12 mouse cellular contexts compared by ENCODE assay signal in the genomic region with DNA sequence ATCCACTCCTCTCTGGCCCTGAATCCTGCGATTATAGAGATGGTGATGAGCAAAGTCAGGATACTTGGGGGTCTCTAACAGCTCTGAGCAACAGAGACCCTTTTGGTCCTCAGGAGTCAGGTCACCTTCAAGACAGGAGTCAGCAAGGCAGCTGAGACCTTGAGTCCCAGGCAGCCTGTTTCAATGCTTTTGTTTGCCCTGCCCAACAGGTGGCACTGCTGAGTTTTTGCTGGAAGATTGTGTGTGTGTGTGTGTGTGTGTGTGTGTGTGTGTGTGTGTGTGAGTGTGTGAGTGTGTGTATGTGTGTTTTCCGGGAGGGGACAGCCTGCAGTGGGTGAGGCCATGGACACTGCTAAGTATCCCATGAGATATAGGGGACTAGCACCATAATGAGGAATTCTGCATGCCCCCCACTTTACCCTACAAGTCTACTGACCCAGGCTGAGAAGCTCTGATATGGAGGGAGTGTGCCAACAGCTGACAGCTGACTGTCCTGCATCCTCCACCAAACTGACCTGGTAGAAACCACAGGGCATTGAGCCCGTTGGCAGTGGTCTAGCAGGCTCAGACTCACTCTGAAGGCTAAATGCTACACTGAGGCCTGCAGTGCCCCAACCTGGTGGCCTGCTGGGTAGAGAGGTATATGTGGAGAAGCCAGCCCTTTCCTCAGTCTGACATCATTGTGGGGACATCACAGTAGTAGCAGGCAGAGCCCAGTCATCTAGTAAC. TPM values are rescaled to one million over a fixed set of nuclear protein-coding genes. Genes with fewer than 3 reads are reported as not detected.
A peak's percentile ranks its signal among the peaks of the same experiment; 100 is the strongest.
DNase-seq lines count a peak whose midpoint lies in the region; ATAC-seq lines count a peak whose summit lies in the region.
"Had no signal": no experiment of that assay in that cellular context is flagged by ENCODE, and none has a peak within 500 bp of the region (broad histone marks: within the 10 kb centered on the region; RNA-seq: fewer than 3 reads in every experiment).

No protein-coding gene starts in this region.

- H3K9ac ChIP-seq in heart, embryonic 12.5 days = no peak overlapping the region
- H3K9ac ChIP-seq: kidney, embryonic 15.5 days; neural tube, embryonic 13.5 days had no signal

- intact Hi-C loops in left cerebral cortex, postnatal 36 days (cut with DNase I) = no loop called here

- ATAC-seq in heart, embryonic 12.5 days (ENCODE audit: insufficient number of reproducible peaks, low FRiP score) = no peak
- ATAC-seq: activated CD4-positive, CD25-positive, alpha-beta regulatory T cell, adult 4 months had no signal

- peak overlapping the region; percentile 37; the same call in 1 of the 2 replicates for H3K27ac ChIP-seq in heart, embryonic 10.5 days
- no peak overlapping the region for H3K27ac ChIP-seq in heart, embryonic 12.5 days (ENCODE audit: poor library complexity, severe bottlenecking)
- H3K27ac ChIP-seq: kidney, embryonic 15.5 days; limb, embryonic 12.5 days; neural tube, embryonic 13.5 days had no signal

- no peaks in the 10 kb centered on the region for H3K9me3 ChIP-seq in heart, embryonic 10.5 days
- H3K9me3 ChIP-seq in heart, embryonic 12.5 days (replicated peaks) = no peaks in the 10 kb centered on the region
- H3K9me3 ChIP-seq: kidney, embryonic 15.5 days; limb, embryonic 12.5 days; neural tube, embryonic 13.5 days had no signal

- no peak overlapping the region for H3K4me2 ChIP-seq in heart, embryonic 12.5 days
- H3K4me2 ChIP-seq: kidney, embryonic 15.5 days; limb, embryonic 12.5 days; neural tube, embryonic 13.5 days had no signal

- H3K27me3 ChIP-seq in heart, embryonic 10.5 days (ENCODE audit: insufficient read depth, poor library complexity, severe bottlenecking) = peaks cover 22% of the 10 kb centered on the region; the same call in 1 of the 2 replicates
- 0 out of 2 replicates have a peak, but pooled peaks cover 9% of the 10 kb centered on the region for H3K27me3 ChIP-seq in heart, embryonic 12.5 days (replicated peaks)
- H3K27me3 ChIP-seq: kidney, embryonic 15.5 days; limb, embryonic 12.5 days; neural tube, embryonic 13.5 days had no signal

- WGBS in heart, embryonic 10.5 days = 73% methylated on average over 3 of the region's 3 CpGs
- WGBS in heart, embryonic 12.5 days = 68% methylated on average over 3 of the region's 3 CpGs

- H3K4me1 ChIP-seq in heart, embryonic 10.5 days = peaks cover 39% of the 10 kb centered on the region
- peaks cover 23% of the 10 kb centered on the region for H3K4me1 ChIP-seq in heart, embryonic 12.5 days (replicated peaks)

- H3K36me3 ChIP-seq in heart, embryonic 10.5 days = peaks cover 7% of the 10 kb centered on the region; the same call in 1 of the 2 replicates
- no peaks in the 10 kb centered on the region for H3K36me3 ChIP-seq in heart, embryonic 12.5 days
- H3K36me3 ChIP-seq: kidney, embryonic 15.5 days; limb, embryonic 12.5 days had no signal

- DNase-seq in heart, embryonic 10.5 days (ENCODE audit: low spot score) = no peak
- DNase-seq in thymus, postnatal 4 days = peak; percentile 43
- DNase-seq in thymus, postnatal 36 days = no peak
- peak; percentile 49 for DNase-seq in adrenal gland, postnatal 25 days
- DNase-seq in ovary, adult 18-20 months (ENCODE audit: low spot score) = no peak
- DNase-seq in left cerebral cortex, postnatal 36 days (ENCODE audit: low spot score in 2 of 2) = no peak
- DNase-seq: thymus, postnatal 14 days had no signal

- no peak overlapping the region for H3K4me3 ChIP-seq in heart, embryonic 10.5 days
- no peak overlapping the region for H3K4me3 ChIP-seq in heart, embryonic 12.5 days
- H3K4me3 ChIP-seq: kidney, embryonic 15.5 days; limb, embryonic 12.5 days; neural tube, embryonic 13.5 days had no signal

RNA-seq across cellular contexts. Expression of gene Papolb, which starts 24.0 kb away (rescaled TPM):
- 0.39 and 0.50 TPM in 2 replicates for polyA plus RNA-seq in heart, embryonic 10.5 days (2016; fragmentation: Nextera tagmentation; extraction: Ambion mirVana)
- polyA plus RNA-seq in heart, embryonic 12.5 days (2016; fragmentation: Nextera tagmentation; extraction: Ambion mirVana) = 0.24 and 0.33 TPM in 2 replicates
- 0.19 and 0.30 TPM in 2 replicates for total RNA-seq in adrenal gland, postnatal 25 days (2021)
- under 1 TPM; 0.42 to 0.86 TPM for total RNA-seq in left cerebral cortex, postnatal 36 days (2021)
- polyA plus RNA-seq: activated CD4-positive, CD25-positive, alpha-beta regulatory T cell, adult 4 months had no signal

RNA-seq across cellular contexts. Expression of gene Ap5z1, which starts 42.1 kb away (rescaled TPM):
- polyA plus RNA-seq in heart, embryonic 10.5 days (2016; fragmentation: Nextera tagmentation; extraction: Ambion mirVana) = 8.7 and 11.1 TPM in 2 replicates
- polyA plus RNA-seq in heart, embryonic 12.5 days (2016; fragmentation: Nextera tagmentation; extraction: Ambion mirVana) = 7.3 and 9.9 TPM in 2 replicates
- total RNA-seq in adrenal gland, postnatal 25 days (2021) = 17.7 and 28.4 TPM in 2 replicates
- total RNA-seq in left cerebral cortex, postnatal 36 days (2021) = 10 to 100 TPM; 21.4 to 22.4 TPM

RNA-seq across cellular contexts. Expression of gene Radil, which starts 45.0 kb away (rescaled TPM):
- 10.9 and 14.4 TPM in 2 replicates for polyA plus RNA-seq in heart, embryonic 10.5 days (2016; fragmentation: Nextera tagmentation; extraction: Ambion mirVana)
- 9.4 and 10.8 TPM in 2 replicates for polyA plus RNA-seq in heart, embryonic 12.5 days (2016; fragmentation: Nextera tagmentation; extraction: Ambion mirVana)
- total RNA-seq in adrenal gland, postnatal 25 days (2021) = 2.9 and 8.1 TPM in 2 replicates
- total RNA-seq in left cerebral cortex, postnatal 36 days (2021) = 10 to 100 TPM; 13.0 to 21.2 TPM
- polyA plus RNA-seq: activated CD4-positive, CD25-positive, alpha-beta regulatory T cell, adult 4 months had no signal

Comparison
In these comparisons a context has a peak if more than half of its experiments do, and no peak if none do; other contexts are left out.
1. DNase-seq: peak in thymus, postnatal 4 days (single experiment) and adrenal gland, postnatal 25 days (single experiment); none in heart, embryonic 10.5 days (single experiment), thymus, postnatal 36 days (0 of 2), ovary, adult 18-20 months (single experiment) and left cerebral cortex, postnatal 36 days (0 of 2).